Mouse (Mus musculus) heart, embryonic 14.5 days (tissue): Measurements from ENCODE around the gene Lrch1. TPM values are rescaled to one million over a fixed set of nuclear protein-coding genes. Genes with fewer than 3 reads are reported as not detected.

Source experiments
- ATAC-seq: fragments of 200-750 bp; cut with Nextera tagmentation; 2 replicates; pipeline ENCODE4 v1.8.0; 2017; ENCODE audit warnings: low read depth, moderate TSS enrichment; ENCODE audit not compliant: insufficient number of reproducible peaks, insufficient read depth, low FRiP score
- H3K27ac ChIP-seq, 2 experiments: fragments of 200-500 bp in 1 of 2; fragments of 300-500 bp in 1 of 2; sonication (generic) in 1 of 2; replicated peaks in 1 of 2; 2 replicates each; pipeline ENCODE4 v1.5.1; 2012 to 2014; ENCODE audit warnings: low read depth in 2 of 2, low read length in 2 of 2, control low read depth in 1 of 2, mild to moderate bottlenecking in 1 of 2, mixed read lengths in 1 of 2; ENCODE audit not compliant: control insufficient read depth in 1 of 2, insufficient read depth in 1 of 2
- H3K27me3 ChIP-seq: fragments of 300-500 bp; sonication (generic); 2 replicates; pipeline ENCODE4 v1.6.1; 2014; ENCODE audit warnings: mild to moderate bottlenecking, low read length, control low read depth; ENCODE audit not compliant: control insufficient read depth, insufficient read depth
- H3K36me3 ChIP-seq: fragments of 300-500 bp; sonication (generic); 2 replicates; pipeline ENCODE4 v1.6.1; 2014; ENCODE audit warnings: mild to moderate bottlenecking, control low read depth, low read length, mixed read lengths; ENCODE audit not compliant: control insufficient read depth, insufficient read depth
- H3K4me1 ChIP-seq, 2 experiments: fragments of 200-500 bp in 1 of 2; fragments of 300-500 bp in 1 of 2; sonication (generic) in 1 of 2; 2 replicates each; pipeline ENCODE4 v1.6.1; 2012 to 2014; ENCODE audit warnings: low read length in 2 of 2, control low read depth in 1 of 2, mixed read lengths in 1 of 2; ENCODE audit not compliant: control insufficient read depth in 2 of 2, insufficient read depth in 2 of 2
- H3K4me2 ChIP-seq: fragments of 300-500 bp; sonication (generic); 2 replicates; pipeline ENCODE4 v1.6.1; 2014; ENCODE audit warnings: mild to moderate bottlenecking, low read length
- H3K4me3 ChIP-seq, 2 experiments: fragments of 200-500 bp in 1 of 2; fragments of 300-500 bp in 1 of 2; sonication (generic) in 1 of 2; 2 replicates each; pipeline ENCODE4 v1.5.1; 2012 to 2014; ENCODE audit warnings: low read length in 2 of 2, mild to moderate bottlenecking in 2 of 2, control low read depth in 1 of 2, low read depth in 1 of 2, moderate library complexity in 1 of 2; ENCODE audit not compliant: control insufficient read depth in 1 of 2, insufficient read depth in 1 of 2
- H3K9ac ChIP-seq: fragments of 300-500 bp; sonication (generic); 2 replicates; pipeline ENCODE4 v1.6.1; 2014; ENCODE audit warnings: mild to moderate bottlenecking, low read length
- H3K9me3 ChIP-seq: fragments of 300-500 bp; sonication (generic); 2 replicates; pipeline ENCODE4 v1.6.1; 2016; ENCODE audit warnings: low read length, control low read depth; ENCODE audit not compliant: control insufficient read depth
- WGBS: fragments of 180-500 bp; shearing (Covaris S2); extraction: QIAGEN DNeasy Blood & Tissue Kit; methylation state at CpG from one replicate; pipeline ENCODE4 v1.1.7; 2014; 5-methylcytosine and 5-hydroxymethylcytosine counted together
- polyA plus RNA-seq: library from polyadenylated mRNA; unstranded; fragments of >200 nt; fragmentation: Nextera tagmentation; extraction: Ambion mirVana; gene quantifications from 2 replicates; pipeline ENCODE4 v1.2.1, GENCODE M21; 2014

Lrch1 gene
- polyA plus RNA-seq, 1 experiment from 2014 or later = 11.4 TPM

- Histone ChIP-seq H3K27me3 (no peaks in the 10 kb centered on the region), H3K27ac (no peak overlapping the region), H3K9me3 (no peaks in the 10 kb centered on the region), H3K4me2 (no peak overlapping the region), H3K4me3 (no peak overlapping the region), H3K36me3 (no peaks in the 10 kb centered on the region), H3K9ac (no peak overlapping the region), H3K4me1 (no peaks in the 10 kb centered on the region)
- WGBS = 70% methylated on average over 7 of the region's 7 CpGs
- no peak for ATAC-seq
Measured at GRCm38 (mm10) chr14:74984817-74985391, 37.2 kb upstream of the Lrch1 start.

GRCm38 (mm10) chr14:74983079-74983478 lies 35.4 kb upstream of the Lrch1 start:
- no peak for ATAC-seq
- no peaks in the 10 kb centered on the region for H3K9me3 ChIP-seq
- no peaks in the 10 kb centered on the region for H3K36me3 ChIP-seq
- no peak overlapping the region for H3K27ac ChIP-seq
- no peaks in the 10 kb centered on the region for H3K27me3 ChIP-seq
- no peaks in the 10 kb centered on the region for H3K4me1 ChIP-seq
- H3K9ac ChIP-seq = no peak overlapping the region
- H3K4me3 ChIP-seq = no peak overlapping the region
- H3K4me2 ChIP-seq = no peak overlapping the region
- WGBS = 69% methylated on average over 5 of the region's 5 CpGs

GRCm38 (mm10) chr14:74981016-74981415 lies 33.3 kb upstream of the Lrch1 start:
- no peak for ATAC-seq
- H3K27me3 ChIP-seq = no peaks in the 10 kb centered on the region
- no peak overlapping the region for H3K4me3 ChIP-seq
- H3K4me2 ChIP-seq = no peak overlapping the region
- no peaks in the 10 kb centered on the region for H3K36me3 ChIP-seq
- no peaks in the 10 kb centered on the region for H3K9me3 ChIP-seq
- WGBS = 78% methylated on average over 3 of the region's 3 CpGs
- no peak overlapping the region for H3K9ac ChIP-seq
- H3K4me1 ChIP-seq = 0 out of 4 replicates have a peak, but pooled peaks cover 0 to 2% of the 10 kb centered on the region in 2 experiments
- H3K27ac ChIP-seq = no peak overlapping the region

- Histone ChIP-seq H3K27ac (no peak overlapping the region), H3K9me3 (no peaks in the 10 kb centered on the region), H3K9ac (no peak overlapping the region), H3K36me3 (no peaks in the 10 kb centered on the region), H3K4me2 (no peak overlapping the region), H3K4me1 (peaks cover 10 to 20% of the 10 kb centered on the region in 2 experiments), H3K27me3 (no peaks in the 10 kb centered on the region), H3K4me3 (no peak overlapping the region)
- 77% methylated on average over 6 of the region's 6 CpGs for WGBS
- ATAC-seq = no peak
Measured at GRCm38 (mm10) chr14:74976972-74977371, 29.3 kb upstream of the Lrch1 start.

- Histone ChIP-seq H3K27me3 (no peaks in the 10 kb centered on the region), H3K27ac (peak overlapping the region; percentile 59 to 80), H3K36me3 (no peaks in the 10 kb centered on the region), H3K9me3 (no peaks in the 10 kb centered on the region), H3K9ac (no peak overlapping the region), H3K4me1 (peaks cover 10 to 21% of the 10 kb centered on the region in 2 experiments), H3K4me3 (no peak overlapping the region), H3K4me2 (no peak overlapping the region)
- 33% methylated on average over 10 of the region's 10 CpGs for WGBS
- ATAC-seq = peak; percentile 64
Measured at GRCm38 (mm10) chr14:74974136-74974651, 26.5 kb upstream of the Lrch1 start.

GRCm38 (mm10) chr14:74972687-74973086 lies 25.0 kb upstream of the Lrch1 start:
- Histone ChIP-seq H3K27me3 (no peaks in the 10 kb centered on the region), H3K9me3 (no peaks in the 10 kb centered on the region), H3K9ac (no peak overlapping the region), H3K4me3 (no peak overlapping the region), H3K4me2 (no peak overlapping the region), H3K4me1 (peaks cover 10 to 21% of the 10 kb centered on the region in 2 experiments), H3K27ac (no peak overlapping the region), H3K36me3 (no peaks in the 10 kb centered on the region)
- WGBS = 59% methylated on average over 5 of the region's 5 CpGs
- ATAC-seq = no peak

GRCm38 (mm10) chr14:74972216-74972615 lies 24.5 kb upstream of the Lrch1 start:
- no peaks in the 10 kb centered on the region for H3K36me3 ChIP-seq
- peaks cover 10 to 21% of the 10 kb centered on the region in 2 experiments for H3K4me1 ChIP-seq
- H3K27ac ChIP-seq = peak overlapping the region in 1 of 2 experiments; percentile 14; a peak in 1 of 4 replicates
- 20% methylated on average over 3 of the region's 3 CpGs for WGBS
- H3K4me3 ChIP-seq = no peak overlapping the region
- H3K4me2 ChIP-seq = no peak overlapping the region
- no peaks in the 10 kb centered on the region for H3K27me3 ChIP-seq
- no peak overlapping the region for H3K9ac ChIP-seq
- H3K9me3 ChIP-seq = no peaks in the 10 kb centered on the region
- ATAC-seq = no peak

GRCm38 (mm10) chr14:74963402-74963764 lies 15.7 kb upstream of the Lrch1 start:
- Histone ChIP-seq H3K9ac (no peak overlapping the region), H3K4me3 (no peak overlapping the region), H3K27ac (no peak overlapping the region), H3K9me3 (no peaks in the 10 kb centered on the region), H3K27me3 (no peaks in the 10 kb centered on the region), H3K4me1 (no peaks in the 10 kb centered on the region), H3K4me2 (no peak overlapping the region), H3K36me3 (no peaks in the 10 kb centered on the region)
- 71% methylated on average over 3 of the region's 3 CpGs for WGBS
- no peak for ATAC-seq
